Mouse (Mus musculus): ENCODE results near the gene Pih1d3. TPM values are rescaled to one million over a fixed set of nuclear protein-coding genes. Genes with fewer than 3 reads are reported as not detected.

Gene Pih1d3
- polyA plus RNA-seq, 1 experiment from 2014 or later, result not detected

- no peak overlapping the region for H3K27ac ChIP-seq (ENCODE audit: low read depth)
- H3K4me1 ChIP-seq (ENCODE audit: insufficient read depth), result no peaks in the 10 kb centered on the region
- no peaks in the 10 kb centered on the region for H3K9me3 ChIP-seq (ENCODE audit: low read depth, low read length)
- TF ChIP-seq CTCF (IDR thresholded peaks at IDR 0.05; ENCODE audit: low read depth), result no peak
- ATAC-seq (ENCODE audit: insufficient read depth) (peak; percentile 76; the same call in 1 of the 2 replicates), DNase-seq (peak; percentile 41)
- 49% methylated on average over 10 of the region's 10 CpGs for WGBS
- H3K36me3 ChIP-seq (ENCODE audit: insufficient read depth), result no peaks in the 10 kb centered on the region
- no peaks in the 10 kb centered on the region for H3K27me3 ChIP-seq (ENCODE audit: insufficient read depth, low read length)
- no peak overlapping the region for H3K9ac ChIP-seq
- H3K4me2 ChIP-seq, result 0 out of 2 replicates have a peak overlapping the region, but pooled peaks have one; percentile 11
- H3K4me3 ChIP-seq (ENCODE audit: low read depth, low read length), result no peak overlapping the region
Observed at GRCm38 (mm10) chr1:31260218-31260923, 37.7 kb downstream of the Pih1d3 start.

Other genes starting within 250 kb of the Pih1d3 start
- not detected in 2 replicates for gene AC153137.1, start 244.9 kb upstream of the Pih1d3 start, polyA plus RNA-seq (2014; fragmentation: Nextera tagmentation; extraction: Ambion mirVana)
- gene Lgsn, start 46.4 kb upstream of the Pih1d3 start, polyA plus RNA-seq (2014; fragmentation: Nextera tagmentation; extraction: Ambion mirVana), result not detected in 2 replicates
- not detected in 2 replicates for gene 4931428L18Rik, start 154 bp upstream of the Pih1d3 start, polyA plus RNA-seq (2014; fragmentation: Nextera tagmentation; extraction: Ambion mirVana)